Mouse (Mus musculus) testis, adult 2 months (tissue): ENCODE measurements at regions not wholly inside any gene's neighbourhood (a gene's known extent, or its start where the extent isn't known, plus 50 kb on each side); places are given as distances from the start of the nearest gene placed in this dataset.

Experiments
- CTCF ChIP-seq: fragments of 200-500 bp; IDR thresholded peaks from 2 replicates; pipeline ENCODE4 v1.5.1; 2012; ENCODE audit warnings: low read depth, mild to moderate bottlenecking, inconsistent platforms, low read length, moderate library complexity; ENCODE audit not compliant: control insufficient read depth, insufficient read depth, insufficient replicate concordance
- POLR2A ChIP-seq: fragments of 200-500 bp; IDR thresholded peaks from 2 replicates; pipeline ENCODE4 v1.6.1; 2012; ENCODE audit warnings: low read depth, mild to moderate bottlenecking, inconsistent platforms, low read length, moderate library complexity; ENCODE audit not compliant: control insufficient read depth

DNA sequence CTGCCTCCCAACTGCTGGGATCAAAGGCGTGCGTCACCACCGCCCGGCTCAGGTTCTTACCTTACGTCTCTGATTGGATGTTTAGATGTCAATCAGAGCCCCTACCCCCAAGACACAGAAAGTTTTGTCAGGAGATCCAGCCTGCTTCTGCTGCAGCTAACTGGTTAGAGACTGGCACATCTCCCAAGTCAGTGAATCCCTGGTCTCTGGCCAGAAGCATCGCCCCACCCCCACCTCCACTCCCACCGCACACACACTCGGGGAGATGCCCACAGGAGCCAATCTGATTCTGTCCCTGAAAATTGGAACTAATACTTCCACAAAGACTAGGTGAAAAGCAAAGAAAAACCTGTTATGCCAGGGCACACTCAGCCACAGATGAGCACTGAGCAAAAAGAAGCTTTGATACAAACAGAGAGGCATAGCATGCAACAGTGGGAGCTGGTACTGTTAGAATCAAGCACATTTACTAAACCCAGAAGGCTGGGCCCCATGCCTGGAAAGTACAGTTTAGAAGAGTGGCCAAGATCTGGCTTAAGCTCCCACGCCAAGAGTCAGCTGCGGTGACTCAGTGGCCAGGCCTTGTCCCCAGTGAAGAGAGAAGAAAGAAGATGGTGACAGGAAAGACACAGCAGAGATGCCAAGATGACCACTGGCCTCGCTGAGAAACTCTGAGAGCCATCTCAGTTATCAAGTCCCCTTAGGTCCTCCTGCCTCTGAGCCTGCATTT, 130.4 kb downstream of the Utp6 start:
- TF ChIP-seq POLR2A (no peak), CTCF (no peak)
